Mouse (Mus musculus) spleen, embryonic (tissue): ENCODE results near the gene Etfrf1.

Experiments
- CTCF ChIA-PET: fragments of 350-600 bp; sonication (Branson Sonifier 250); formaldehyde crosslinking; loops from one replicate; lab custom pipeline; 2022; lab: Charles Lee

Gene Etfrf1

DNA sequence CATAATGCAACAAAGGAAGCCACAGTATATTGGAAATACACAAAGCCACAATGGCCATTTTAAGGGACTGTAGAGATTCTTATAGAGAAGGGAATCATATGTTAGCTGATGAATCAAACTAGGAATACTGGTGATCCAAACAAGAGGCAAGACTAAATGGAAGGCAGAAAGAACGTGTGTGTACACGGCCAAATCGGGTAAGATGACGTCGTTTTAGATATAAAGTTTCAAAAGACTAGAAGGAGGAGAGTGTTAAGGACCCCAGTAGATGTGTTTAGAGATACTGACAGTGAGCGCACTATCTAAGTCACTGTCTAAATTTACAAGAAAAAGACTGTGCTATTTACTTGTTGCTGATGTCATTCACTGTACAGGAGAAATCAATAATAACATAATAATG lies 13.3 kb downstream of the Etfrf1 start:
- CTCF ChIA-PET, result no interaction called here

DNA sequence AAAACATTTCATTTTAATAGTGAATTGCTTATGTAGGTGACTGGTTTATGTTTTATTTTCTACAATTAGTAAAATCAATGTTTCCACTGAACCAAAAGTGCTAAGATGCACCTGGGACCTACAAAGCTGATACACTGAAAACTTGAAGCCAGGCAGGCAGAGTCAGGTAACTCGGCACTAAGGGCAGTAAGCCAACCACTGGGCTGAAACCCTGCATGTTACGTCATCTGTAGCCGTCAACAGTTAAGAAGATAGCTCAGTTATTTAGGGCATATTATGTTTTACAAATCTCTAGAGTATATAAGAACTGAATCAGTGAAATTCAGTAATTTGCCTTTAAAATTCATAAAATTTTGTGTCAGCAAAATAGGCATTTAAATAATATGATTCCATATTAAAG lies 15.4 kb downstream of the Etfrf1 start:
- CTCF ChIA-PET, result no interaction called here

DNA sequence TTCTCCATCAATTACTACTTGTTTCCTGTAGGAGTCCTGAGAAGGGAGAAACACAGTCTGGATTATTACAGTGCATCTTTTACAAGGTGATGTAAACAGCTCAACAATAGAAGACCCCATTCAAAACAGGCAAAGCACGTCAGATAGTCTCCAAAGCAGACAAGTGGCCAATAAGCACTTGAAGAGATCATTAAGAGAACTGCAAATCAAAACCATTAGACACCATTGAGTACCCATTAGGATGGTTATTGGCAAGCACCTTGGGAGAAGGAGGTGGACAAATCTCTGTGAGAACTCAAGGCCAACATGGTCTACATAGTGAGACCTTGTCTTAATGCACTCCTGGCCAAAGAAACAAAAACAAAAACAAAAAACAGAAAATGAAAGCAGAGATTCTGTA lies 23.5 kb downstream of the Etfrf1 start:
- CTCF ChIA-PET, result no interaction called here

DNA sequence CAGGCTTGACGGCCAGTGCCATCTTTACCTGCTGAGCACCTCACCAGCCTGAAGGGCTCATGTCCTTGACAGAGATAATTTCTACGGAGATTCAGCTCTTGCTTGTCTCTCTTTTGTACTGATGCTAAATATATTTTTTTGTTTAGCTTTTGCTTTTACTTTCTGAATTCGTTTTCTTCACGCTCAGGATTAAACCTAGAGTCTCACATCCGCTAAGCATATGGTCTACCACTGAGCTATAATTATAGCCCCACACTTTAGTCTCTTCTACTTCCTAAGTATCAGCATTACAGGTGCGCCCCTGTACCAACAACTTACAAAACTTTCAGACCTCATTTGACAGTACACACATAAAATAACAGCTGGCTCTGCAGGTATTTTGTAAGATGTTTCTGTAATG lies 24.4 kb downstream of the Etfrf1 start:
- CTCF ChIA-PET, result no interaction called here

DNA sequence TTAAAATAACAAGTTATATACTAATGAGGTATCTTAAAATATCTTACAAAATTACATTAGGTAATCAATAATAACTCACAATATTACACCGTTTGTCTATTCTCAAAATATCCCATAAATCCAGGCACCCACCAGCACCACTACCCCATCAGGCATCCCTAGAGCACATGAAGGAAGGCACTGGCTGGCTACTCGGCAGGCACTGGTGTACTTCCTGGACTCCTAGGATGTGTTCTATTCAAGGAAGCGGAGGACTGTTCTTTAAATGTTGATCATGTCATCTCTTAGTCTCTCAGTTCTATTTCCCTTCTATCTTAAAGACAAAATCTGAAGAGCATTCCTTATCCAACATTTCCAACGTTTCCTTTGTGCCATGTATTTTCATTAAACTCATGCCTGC lies 26.2 kb downstream of the Etfrf1 start:
- CTCF ChIA-PET, result interaction anchor here (0.6 to 1.1 kb wide), 2 partner anchors 53 to 104 kb away, joined by 3 read pairs; no protein-coding TSS in a partner anchor

DNA sequence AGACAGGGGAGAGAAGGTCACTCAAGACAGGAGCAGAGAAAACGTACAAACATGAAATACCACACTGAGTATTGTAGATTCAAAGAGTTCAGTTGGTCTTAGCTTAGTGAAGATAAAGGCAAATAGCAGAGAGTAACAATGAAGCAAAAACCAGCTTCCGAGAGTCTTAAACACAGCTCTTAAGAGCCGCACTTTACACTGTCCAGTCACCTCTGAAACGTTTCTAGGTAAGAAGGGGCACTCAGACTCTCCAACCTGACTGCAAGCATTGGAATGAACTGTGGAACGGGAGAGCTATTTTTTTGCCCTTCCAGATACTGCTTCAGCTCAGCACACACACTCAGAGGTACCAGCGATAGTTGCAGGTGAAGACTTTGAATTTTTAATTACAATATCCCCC lies 29.4 kb downstream of the Etfrf1 start:
- CTCF ChIA-PET, result no interaction called here

DNA sequence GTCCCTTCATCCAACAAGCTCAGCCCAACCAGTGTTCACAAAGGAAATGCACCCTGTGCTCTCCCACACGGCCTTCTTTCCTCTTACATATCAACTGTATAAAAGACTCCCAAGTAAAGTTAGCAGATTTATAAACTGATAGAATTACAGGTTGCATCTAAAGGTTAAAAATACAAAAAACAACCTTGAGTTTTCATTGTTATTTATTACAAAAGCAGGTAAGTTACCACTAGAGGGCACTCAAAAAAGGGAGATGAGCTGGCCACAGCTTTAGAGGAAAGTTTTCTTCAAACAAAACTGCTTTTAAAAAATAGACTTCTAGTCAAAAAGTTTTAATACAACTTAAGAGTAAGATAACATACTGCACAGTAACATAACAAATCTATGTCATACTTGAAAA lies 31.6 kb downstream of the Etfrf1 start:
- CTCF ChIA-PET, result interaction anchor here (0.7 to 1.3 kb wide), 3 partner anchors 11 to 122 kb away, joined by 3 to 7 read pairs (median 3); no protein-coding TSS in a partner anchor

DNA sequence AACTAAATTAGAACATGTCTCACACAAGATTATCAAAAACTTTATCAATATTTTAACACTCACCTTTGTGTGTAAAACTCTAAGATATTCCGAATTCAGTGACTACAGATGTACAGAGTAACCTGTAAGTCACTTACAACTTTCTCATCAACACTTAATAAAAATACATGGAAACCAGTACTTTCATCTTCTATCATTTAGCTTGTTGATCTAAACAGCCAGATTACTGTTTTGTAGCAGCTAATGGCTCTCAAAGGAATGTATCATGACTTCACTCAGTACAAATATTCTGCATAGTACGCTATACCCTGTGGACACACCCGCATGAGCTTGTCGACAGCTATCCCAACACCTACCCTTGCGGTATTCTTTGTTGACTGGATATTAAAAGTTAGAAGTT lies 35.9 kb downstream of the Etfrf1 start:
- CTCF ChIA-PET, result no interaction called here

DNA sequence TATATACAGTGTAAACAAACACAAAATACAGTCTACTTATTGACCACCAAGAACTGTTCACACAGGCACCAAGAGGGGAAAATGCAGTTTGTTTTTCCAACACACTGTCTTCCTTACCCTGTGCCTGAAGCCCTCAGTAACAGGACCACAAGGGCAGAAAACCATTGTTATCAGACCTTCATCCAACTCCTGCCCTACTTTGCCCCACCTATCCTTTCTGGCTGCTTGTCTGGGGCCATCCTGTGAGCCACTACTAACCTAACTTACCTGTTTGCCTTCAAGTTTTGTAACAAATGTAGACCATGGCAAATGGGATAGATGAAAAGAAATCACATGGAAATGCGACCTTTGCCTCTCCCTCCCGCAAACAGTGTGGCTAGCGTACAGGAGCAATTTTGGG lies 37.0 kb downstream of the Etfrf1 start:
- CTCF ChIA-PET, result no interaction called here

DNA sequence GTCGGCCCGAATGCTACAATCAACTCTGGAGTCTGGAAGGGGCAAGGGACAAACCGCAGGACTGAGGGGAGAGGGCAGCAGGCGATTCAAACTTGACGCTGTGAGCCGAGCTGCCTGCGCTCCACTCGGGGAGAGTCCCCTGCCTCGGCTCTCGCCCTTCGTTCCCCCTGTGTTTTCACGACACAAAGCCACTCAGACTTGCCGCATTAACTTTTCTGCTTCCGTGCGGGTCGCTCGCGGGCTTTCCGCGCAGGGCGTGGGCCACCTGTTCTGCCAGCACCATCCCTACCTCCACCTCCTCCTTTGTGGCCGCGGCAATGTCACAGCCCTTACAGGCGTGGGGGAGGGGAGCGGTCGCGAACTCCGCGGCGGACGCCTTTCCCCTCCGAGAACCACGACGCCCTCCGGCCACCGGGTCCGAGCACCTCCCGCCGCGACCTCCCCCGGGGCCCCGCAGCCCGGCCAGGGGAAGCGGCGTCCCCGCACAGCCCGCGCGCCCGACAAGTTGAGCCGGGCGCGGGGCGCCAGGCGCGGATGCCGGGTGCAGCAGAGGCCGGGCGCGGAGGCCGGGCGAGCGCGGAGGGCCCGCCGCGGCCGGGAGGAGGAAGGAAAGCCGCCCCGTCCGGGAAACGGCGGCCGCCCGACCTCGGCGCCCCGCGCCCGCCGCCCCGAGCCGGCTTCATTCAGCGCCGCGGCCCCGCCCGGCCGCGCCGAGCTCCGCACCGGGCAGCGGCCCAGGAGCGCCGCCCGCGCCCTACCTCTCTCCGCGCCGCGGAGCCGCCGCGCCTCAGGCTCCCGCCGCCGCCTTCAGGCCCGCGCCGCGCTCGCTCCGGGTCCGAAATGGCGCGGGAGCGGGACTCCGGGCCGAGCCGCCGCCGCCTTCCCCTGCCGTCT lies 38.6 kb downstream of the Etfrf1 start:
- CTCF ChIA-PET, result no interaction called here

DNA sequence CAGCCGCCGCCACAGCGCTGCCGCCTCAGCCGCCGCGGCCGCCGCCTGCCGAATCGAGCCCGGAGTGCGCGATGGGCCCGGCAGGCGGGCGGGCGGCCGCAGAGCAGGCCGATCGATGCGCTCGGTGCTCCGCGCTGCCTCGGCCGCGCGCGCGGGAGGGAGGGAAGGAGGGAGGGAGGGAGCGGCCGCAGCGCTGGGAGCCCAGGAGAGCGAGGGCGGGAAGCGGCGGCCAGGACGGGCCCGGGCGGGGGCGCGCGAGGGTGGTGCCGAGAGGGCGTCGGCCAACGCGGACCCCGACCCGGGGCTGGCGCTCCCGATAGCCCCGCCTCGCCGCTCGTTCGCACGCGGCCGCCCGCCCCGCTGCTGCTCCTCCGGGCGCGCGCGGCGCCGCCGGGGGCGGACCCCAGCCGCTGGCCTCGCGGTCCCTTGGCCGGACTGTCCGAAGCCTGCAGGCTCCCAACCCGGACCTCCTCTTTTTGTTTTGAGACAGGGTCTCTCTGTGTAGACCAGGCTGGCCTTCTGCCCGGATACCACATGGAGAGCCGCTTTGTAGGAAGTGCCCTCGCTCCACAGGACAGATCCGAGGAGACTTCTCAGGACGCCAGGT lies 39.4 kb downstream of the Etfrf1 start, which contains the start of gene Kras:
Gene Kras, minus strand, starts transcription at position 55 of the 607 bp plus-strand sequence.
- CTCF ChIA-PET, result interaction anchor here (1.1 kb wide), 1 partner anchor 91 kb away, joined by 3 read pairs; no protein-coding TSS in a partner anchor

DNA sequence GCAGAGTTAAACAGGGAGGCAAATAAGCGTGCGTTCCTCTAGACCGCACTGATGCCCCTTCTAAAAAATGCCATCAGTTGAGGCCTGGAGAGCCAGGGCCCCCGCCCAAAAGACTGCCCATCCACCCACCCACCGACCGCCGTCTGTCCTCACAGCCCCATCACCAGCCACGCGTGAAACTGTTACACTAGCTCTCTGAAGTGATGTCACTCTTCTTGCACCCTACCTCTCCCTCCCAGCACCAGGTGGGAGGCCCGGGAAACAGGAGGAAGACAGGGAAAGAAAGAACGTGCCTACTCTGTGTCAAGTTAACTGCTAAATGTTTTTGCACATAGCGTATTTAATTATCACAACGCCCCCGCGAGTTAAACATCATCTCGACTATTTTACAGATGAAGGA lies 39.9 kb downstream of the Etfrf1 start:
- CTCF ChIA-PET, result interaction anchor here (1.0 to 1.1 kb wide), 2 partner anchors 26 to 91 kb away, joined by 3 read pairs; no protein-coding TSS in a partner anchor

DNA sequence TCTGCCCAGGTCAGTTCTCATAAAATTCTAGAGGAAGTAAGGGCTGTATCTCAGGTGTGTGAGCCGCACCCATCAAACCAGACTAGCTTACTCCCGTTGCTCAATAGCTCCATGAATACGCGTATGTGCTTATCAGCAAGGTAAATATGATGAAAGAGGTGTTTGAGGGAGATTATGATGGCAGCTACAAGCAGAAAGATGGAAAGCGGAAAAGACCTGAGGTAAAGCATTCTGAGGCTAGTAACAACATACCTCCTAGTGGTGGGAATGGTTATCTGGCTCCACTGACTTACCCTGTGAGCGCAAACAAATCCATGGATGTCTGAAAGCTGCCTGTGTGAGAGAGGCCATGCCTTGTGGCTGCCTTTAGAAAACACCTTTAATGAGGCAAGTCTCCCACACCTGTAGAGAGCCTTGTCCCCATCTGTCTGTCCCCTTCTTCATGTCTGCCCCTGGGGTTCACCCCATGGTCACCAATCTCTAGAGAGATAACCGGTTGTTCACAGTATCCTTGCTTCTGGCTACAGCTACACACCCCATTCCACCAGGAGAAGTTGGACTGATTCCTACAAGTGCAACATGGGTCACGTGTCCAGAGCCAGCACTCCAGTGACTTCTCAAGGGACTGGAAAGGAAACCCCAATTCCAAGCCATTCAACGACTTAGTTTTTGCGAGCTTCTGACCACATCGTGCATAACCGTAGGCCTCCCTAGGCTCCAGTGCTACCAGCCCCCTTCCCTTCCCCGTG lies 45.2 kb downstream of the Etfrf1 start:
- CTCF ChIA-PET, result no interaction called here

DNA sequence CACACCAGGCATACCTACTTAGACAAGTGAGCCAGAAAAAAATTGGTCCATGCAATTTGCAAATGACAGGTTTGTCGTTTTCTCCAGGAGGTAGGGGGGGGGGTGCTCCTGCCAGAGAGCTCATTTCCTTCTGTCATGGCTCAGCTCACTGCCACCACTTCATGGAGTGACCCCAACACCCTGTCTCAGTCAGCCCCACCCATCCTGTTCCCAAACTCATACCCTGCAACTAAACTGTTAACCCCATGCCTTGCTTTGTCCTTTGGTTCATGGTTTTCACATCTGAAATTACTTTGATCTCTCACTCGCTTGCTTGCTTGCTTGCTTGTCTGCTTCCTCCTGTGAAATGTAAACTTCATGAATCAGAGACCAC lies 45.8 kb downstream of the Etfrf1 start:
- CTCF ChIA-PET, result interaction anchor here (0.6 kb wide), 1 partner anchor 35 kb away, joined by 3 read pairs; no protein-coding TSS in a partner anchor

DNA sequence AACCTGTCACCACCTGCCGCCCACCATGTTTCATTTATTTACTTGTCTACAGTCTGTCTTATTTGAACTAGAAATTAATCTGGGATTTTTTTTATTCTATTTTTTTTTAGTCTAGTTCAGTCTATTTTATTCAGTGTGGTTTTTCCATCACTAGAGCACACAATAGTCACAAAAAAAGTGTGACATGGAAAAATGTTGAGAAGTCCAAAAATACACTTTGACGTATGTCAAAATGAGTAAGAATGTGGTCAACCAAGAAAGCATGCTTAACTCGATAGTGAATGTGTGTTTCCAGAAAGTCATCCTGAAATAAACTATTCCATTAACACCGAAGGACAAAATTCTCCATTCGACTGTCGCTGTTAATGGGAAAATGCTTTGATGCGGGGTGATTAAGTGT lies 51.4 kb downstream of the Etfrf1 start:
- CTCF ChIA-PET, result no interaction called here
